Mouse (Mus musculus) erythroblast, embryonic 14.5 days (primary cell): ENCODE results near the gene Cmas.

Experiments
- GATA1 ChIP-seq: IDR thresholded peaks from 2 replicates; pipeline ENCODE4 v1.6.1; 2012; ENCODE audit warnings: low read length, inconsistent platforms, mixed read lengths
- TAL1 ChIP-seq: IDR thresholded peaks from 3 replicates; pipeline ENCODE4 v1.6.1; 2012; ENCODE audit warnings: low read length, inconsistent platforms, mixed read lengths

- no peak for TF ChIP-seq GATA1
- TF ChIP-seq TAL1 = no peak
Observed at GRCm38 (mm10) chr6:142806326-142806725, 49.8 kb downstream of the Cmas start.
